Mouse (Mus musculus): ENCODE results near the gene Setd3.

Gene Setd3

GRCm38 (mm10) chr12:108200094-108200493 lies 21.0 kb upstream of the Setd3 start:
- DNase-seq, result no peak

GRCm38 (mm10) chr12:108198447-108198846 lies 19.3 kb upstream of the Setd3 start:
- DNase-seq, result peak in 1 of 2 experiments; percentile 9

GRCm38 (mm10) chr12:108195761-108196160 lies 16.6 kb upstream of the Setd3 start:
- no peak for DNase-seq

- no peak for DNase-seq
These were observed 14.8 kb upstream of the Setd3 start for GRCm38 (mm10) chr12:108193878-108194277.

GRCm38 (mm10) chr12:108187541-108188091 lies 8.5 kb upstream of the Setd3 start:
- peak; percentile 46 to 62 for DNase-seq

- no peak for DNase-seq
These were observed 2.6 kb upstream of the Setd3 start for GRCm38 (mm10) chr12:108181716-108182115.

GRCm38 (mm10) chr12:108179321-108180266 lies 480 bp upstream of the Setd3 start, which contains the start of gene Ccnk:
Ccnk (plus strand) TSS chr12:108179579.
- peak; percentile 99 for DNase-seq

- peak; percentile 73 to 77 for DNase-seq
These were observed 526 bp downstream of the Setd3 start for GRCm38 (mm10) chr12:108178331-108179245.

GRCm38 (mm10) chr12:108176366-108176765 lies 2.7 kb downstream of the Setd3 start:
- no peak for DNase-seq

GRCm38 (mm10) chr12:108174606-108175505 lies 4.3 kb downstream of the Setd3 start:
- DNase-seq, result no peak

GRCm38 (mm10) chr12:108172639-108173038 lies 6.5 kb downstream of the Setd3 start:
- DNase-seq, result peak; percentile 18 to 28

GRCm38 (mm10) chr12:108171336-108171735 lies 7.8 kb downstream of the Setd3 start:
- DNase-seq, result no peak

GRCm38 (mm10) chr12:108170467-108170866 lies 8.6 kb downstream of the Setd3 start:
- DNase-seq, result no peak

- no peak for DNase-seq
These were observed 10.2 kb downstream of the Setd3 start for GRCm38 (mm10) chr12:108168909-108169308.

GRCm38 (mm10) chr12:108163706-108164105 lies 15.4 kb downstream of the Setd3 start:
- peak; percentile 35 to 51 for DNase-seq

GRCm38 (mm10) chr12:108162036-108162435 lies 17.1 kb downstream of the Setd3 start:
- peak; percentile 30 to 54 for DNase-seq

GRCm38 (mm10) chr12:108159863-108160262 lies 19.3 kb downstream of the Setd3 start:
- DNase-seq, result no peak

- no peak for DNase-seq
These were observed 26.4 kb downstream of the Setd3 start for GRCm38 (mm10) chr12:108152743-108153142.

- no peak for DNase-seq
These were observed 29.4 kb downstream of the Setd3 start for GRCm38 (mm10) chr12:108149764-108150163.

GRCm38 (mm10) chr12:108145198-108145597 lies 33.9 kb downstream of the Setd3 start:
- DNase-seq, result no peak

- no peak for DNase-seq
These were observed 35.3 kb downstream of the Setd3 start for GRCm38 (mm10) chr12:108143624-108144498.
